Mouse (Mus musculus) embryonic facial prominence, embryonic 13.5 days (tissue): ENCODE results near the gene Cenpa. TPM values are rescaled to one million over a fixed set of nuclear protein-coding genes. Genes with fewer than 3 reads are reported as not detected.

Source experiments
- ATAC-seq: fragments of 200-750 bp; cut with Nextera tagmentation; 2 replicates; pipeline ENCODE4 v1.8.0; 2017; ENCODE audit warnings: low read depth; ENCODE audit not compliant: insufficient number of reproducible peaks, insufficient read depth, low FRiP score, low TSS enrichment
- H3K27ac ChIP-seq: fragments of 300-500 bp; sonication (generic); 2 replicates; pipeline ENCODE4 v1.5.1; 2015; ENCODE audit warnings: moderate library complexity, mild to moderate bottlenecking, inconsistent platforms
- H3K27me3 ChIP-seq: fragments of 300-500 bp; sonication (generic); 2 replicates; pipeline ENCODE4 v1.6.1; 2015; ENCODE audit warnings: mild to moderate bottlenecking, inconsistent platforms
- H3K36me3 ChIP-seq: fragments of 300-500 bp; sonication (generic); 2 replicates; pipeline ENCODE4 v1.6.1; 2015; ENCODE audit warnings: mild to moderate bottlenecking, inconsistent platforms
- H3K4me1 ChIP-seq: fragments of 300-500 bp; sonication (generic); 2 replicates; pipeline ENCODE4 v1.6.1; 2015; ENCODE audit warnings: inconsistent platforms
- H3K4me2 ChIP-seq: fragments of 300-500 bp; sonication (generic); 2 replicates; pipeline ENCODE4 v1.6.1; 2015; ENCODE audit warnings: moderate library complexity, mild to moderate bottlenecking, inconsistent platforms
- H3K4me3 ChIP-seq: fragments of 300-500 bp; sonication (generic); 2 replicates; pipeline ENCODE4 v1.5.1; 2015; ENCODE audit warnings: mild to moderate bottlenecking, inconsistent platforms
- H3K9ac ChIP-seq: fragments of 300-500 bp; sonication (generic); 2 replicates; pipeline ENCODE4 v1.6.1; 2015; ENCODE audit warnings: mild to moderate bottlenecking, inconsistent platforms
- H3K9me3 ChIP-seq: fragments of 300-500 bp; sonication (generic); 2 replicates; pipeline ENCODE4 v1.6.1; 2016; ENCODE audit warnings: inconsistent platforms
- WGBS: fragments of 180-500 bp; shearing (Covaris S2); methylation state at CpG from one replicate; pipeline ENCODE4 v1.1.7; 2015; ENCODE audit warnings: mixed read lengths; 5-methylcytosine and 5-hydroxymethylcytosine counted together
- microRNA-seq: library from miRNA; unstranded; fragments of <30 nt; microRNA quantifications from one replicate; pipeline ENCODE4, GENCODE M21; 2016
- polyA plus RNA-seq: library from polyadenylated mRNA; unstranded; fragments of >200 nt; fragmentation: Nextera tagmentation; extraction: Ambion mirVana; gene quantifications from 2 replicates; pipeline ENCODE4 v1.2.1, GENCODE M21; 2015

Cenpa gene
- polyA plus RNA-seq, 1 experiment from 2014 or later: 318 TPM

- peak; percentile 28; the same call in 1 of the 2 replicates for ATAC-seq
- WGBS: under 1% methylated on average over 43 of the region's 43 CpGs
- 0 out of 2 replicates have a peak overlapping the region, but pooled peaks have one; percentile 36 for H3K27ac ChIP-seq
Observed at GRCm38 (mm10) chr5:30712441-30713298, 46.1 kb downstream of the Cenpa start.

GRCm38 (mm10) chr5:30713299-30713675, 46.7 kb downstream of the Cenpa start:
- Histone ChIP-seq H3K4me2 (peak overlapping the region; percentile 85), H3K4me1 (peaks cover 31% of the 10 kb centered on the region), H3K27ac (no peak overlapping the region), H3K9me3 (no peaks in the 10 kb centered on the region), H3K36me3 (no peaks in the 10 kb centered on the region), H3K4me3 (peak overlapping the region; percentile 54), H3K9ac (peak overlapping the region; percentile 67), H3K27me3 (peaks cover 66% of the 10 kb centered on the region)
- ATAC-seq: no peak
- WGBS: under 1% methylated on average over 20 of the region's 20 CpGs

More at GRCm38 (mm10) chr5:30712441-30713298, 46.1 kb downstream of the Cenpa start:
- H3K4me1 ChIP-seq: peaks cover 31% of the 10 kb centered on the region
- H3K9me3 ChIP-seq: no peaks in the 10 kb centered on the region
- peak overlapping the region; percentile 54 for H3K4me3 ChIP-seq
- peak overlapping the region; percentile 85 for H3K4me2 ChIP-seq
- peak overlapping the region; percentile 67 for H3K9ac ChIP-seq
- H3K36me3 ChIP-seq: no peaks in the 10 kb centered on the region
- H3K27me3 ChIP-seq: peaks cover 70% of the 10 kb centered on the region

- H3K4me3 ChIP-seq: peak overlapping the region; percentile 54
- no peak overlapping the region for H3K27ac ChIP-seq
- H3K36me3 ChIP-seq: no peaks in the 10 kb centered on the region
- H3K4me2 ChIP-seq: peak overlapping the region; percentile 85
- peaks cover 62% of the 10 kb centered on the region for H3K27me3 ChIP-seq
- H3K9ac ChIP-seq: peak overlapping the region; percentile 67; the same call in 1 of the 2 replicates
- peaks cover 31% of the 10 kb centered on the region for H3K4me1 ChIP-seq
- ATAC-seq: no peak
- no peaks in the 10 kb centered on the region for H3K9me3 ChIP-seq
- 27% methylated on average over 11 of the region's 11 CpGs for WGBS
Observed at GRCm38 (mm10) chr5:30713691-30714090, 47.1 kb downstream of the Cenpa start.

- Histone ChIP-seq H3K4me2 (no peak overlapping the region), H3K36me3 (no peaks in the 10 kb centered on the region), H3K9me3 (no peaks in the 10 kb centered on the region), H3K27me3 (peaks cover 44% of the 10 kb centered on the region), H3K4me3 (no peak overlapping the region), H3K4me1 (peaks cover 24% of the 10 kb centered on the region), H3K27ac (no peak overlapping the region), H3K9ac (no peak overlapping the region)
- ATAC-seq: no peak
- 91% methylated on average over 2 of the region's 2 CpGs for WGBS
Observed at GRCm38 (mm10) chr5:30716311-30716710, 49.7 kb downstream of the Cenpa start.

- Histone ChIP-seq H3K36me3 (no peaks in the 10 kb centered on the region), H3K9ac (no peak overlapping the region), H3K4me1 (peaks cover 13% of the 10 kb centered on the region), H3K27ac (no peak overlapping the region), H3K9me3 (no peaks in the 10 kb centered on the region), H3K27me3 (peaks cover 32% of the 10 kb centered on the region), H3K4me2 (no peak overlapping the region), H3K4me3 (no peak overlapping the region)
- no peak for ATAC-seq
- WGBS: 73% methylated on average over 4 of the region's 4 CpGs
Observed at GRCm38 (mm10) chr5:30717506-30717905, 50.9 kb downstream of the Cenpa start.

- H3K4me1 ChIP-seq: peaks cover 7% of the 10 kb centered on the region
- ATAC-seq: no peak
- no peak overlapping the region for H3K4me3 ChIP-seq
- no peak overlapping the region for H3K4me2 ChIP-seq
- no peak overlapping the region for H3K9ac ChIP-seq
- no peaks in the 10 kb centered on the region for H3K36me3 ChIP-seq
- 71% methylated on average over 10 of the region's 10 CpGs for WGBS
- H3K27me3 ChIP-seq: peaks cover 26% of the 10 kb centered on the region
- H3K27ac ChIP-seq: no peak overlapping the region
- H3K9me3 ChIP-seq: no peaks in the 10 kb centered on the region
Observed at GRCm38 (mm10) chr5:30717991-30718703, 51.6 kb downstream of the Cenpa start.

GRCm38 (mm10) chr5:30721935-30722334, 55.4 kb downstream of the Cenpa start:
- 86% methylated on average over 8 of the region's 8 CpGs for WGBS
- Histone ChIP-seq H3K27ac (no peak overlapping the region), H3K27me3 (no peaks in the 10 kb centered on the region), H3K4me1 (no peaks in the 10 kb centered on the region), H3K9me3 (no peaks in the 10 kb centered on the region), H3K9ac (no peak overlapping the region), H3K4me2 (no peak overlapping the region), H3K4me3 (no peak overlapping the region), H3K36me3 (no peaks in the 10 kb centered on the region)
- no peak for ATAC-seq

Small RNAs within 50 kb of the gene (microRNA-seq; reads per million reads assigned to microRNA genes)
- gene Mir5625: not detected

Other genes starting within 250 kb of the Cenpa start
- 0.94 and 1.1 TPM in 2 replicates for gene Otof, start 204.8 kb upstream of the Cenpa start, polyA plus RNA-seq
- not detected in 2 replicates for gene 1700001C02Rik, start 200.7 kb upstream of the Cenpa start, polyA plus RNA-seq
- gene Cib4, start 120.9 kb upstream of the Cenpa start, polyA plus RNA-seq: not detected in 2 replicates
- 0.51 and 0.63 TPM in 2 replicates for gene Kcnk3, start 78.6 kb upstream of the Cenpa start, polyA plus RNA-seq
- 25.0 and 26.6 TPM in 2 replicates for gene Slc35f6, start 18.8 kb upstream of the Cenpa start, polyA plus RNA-seq
- 7.5 and 10.4 TPM in 2 replicates for gene Dpysl5, start 44.8 kb downstream of the Cenpa start, polyA plus RNA-seq
- 23.9 and 25.8 TPM in 2 replicates for gene Mapre3, start 147.9 kb downstream of the Cenpa start, polyA plus RNA-seq
- 71.1 and 82.2 TPM in 2 replicates for gene Tmem214, start 201.2 kb downstream of the Cenpa start, polyA plus RNA-seq
- gene Agbl5, start 221.9 kb downstream of the Cenpa start, polyA plus RNA-seq: 28.6 and 32.8 TPM in 2 replicates
- 415 and 422 TPM in 2 replicates for gene Ost4, start 241.0 kb downstream of the Cenpa start, polyA plus RNA-seq
- gene Emilin1, start 246.6 kb downstream of the Cenpa start, polyA plus RNA-seq: 199 and 251 TPM in 2 replicates